Mouse (Mus musculus): ENCODE results near the gene Afmid. TPM values are rescaled to one million over a fixed set of nuclear protein-coding genes. Genes with fewer than 3 reads are reported as not detected.
A peak's percentile ranks its signal among the peaks of the same experiment; 100 is the strongest.

Afmid gene
- 2.3 and 3.0 TPM in 2 replicates for polyA plus RNA-seq (2014; fragmentation: Nextera tagmentation; extraction: Ambion mirVana)

DNA sequence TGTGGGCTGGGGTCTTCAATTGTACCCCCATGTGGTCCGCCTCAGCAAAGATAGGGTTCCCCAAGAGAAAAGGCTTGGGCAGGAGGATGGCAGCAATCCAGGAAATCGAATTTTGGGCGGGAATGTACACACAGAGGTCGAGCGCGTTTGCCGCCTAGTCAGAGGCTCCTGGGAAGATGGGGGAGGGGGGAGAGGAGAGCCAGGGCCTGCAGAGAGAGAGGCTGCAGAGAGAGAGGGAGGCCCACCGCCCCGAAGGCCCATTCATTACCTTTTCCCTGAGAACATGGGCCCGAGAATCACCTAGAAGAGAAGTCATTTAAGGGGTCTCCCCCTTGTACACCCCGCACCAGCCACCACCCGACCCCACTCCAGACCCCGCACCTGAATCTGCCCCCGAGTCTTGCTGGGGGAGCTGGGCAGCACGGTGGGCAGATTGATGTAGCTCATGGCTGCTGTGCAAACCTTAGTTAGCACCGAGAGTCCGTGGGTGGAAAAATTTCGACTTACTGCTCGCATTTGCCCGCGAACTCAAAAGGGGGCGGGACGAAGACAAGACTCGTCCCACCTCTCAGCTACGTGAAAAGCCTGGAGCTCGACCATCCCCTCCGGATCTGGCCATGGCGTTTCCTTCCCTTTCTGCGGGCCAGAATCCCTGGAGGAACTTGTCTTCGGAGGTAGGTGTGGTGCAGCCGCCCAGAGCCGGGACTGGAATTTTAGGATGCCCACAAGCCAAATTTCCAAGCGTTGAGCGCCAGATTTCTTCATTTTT, at the start of gene Afmid, which contains the start of gene Tk1:
Gene Afmid, plus strand, starts transcription at position 592 of the 769 bp plus-strand sequence.
Gene Tk1, minus strand, starts transcription at position 760 of the 769 bp plus-strand sequence.
- Histone ChIP-seq H3K36me3 (ENCODE audit: control insufficient read depth, insufficient read depth, low read length) (no peaks in the 10 kb centered on the region), H3K4me3 (ENCODE audit: low read depth, low read length) (peak within 1 kb of the TSS; percentile 65), H3K9me3 (ENCODE audit: control insufficient read depth, low read length) (no peaks in the 10 kb centered on the region), H3K4me2 (ENCODE audit: low read depth) (peak within 1 kb of the TSS; percentile 83), H3K27me3 (ENCODE audit: control insufficient read depth, insufficient read depth, low read length) (no peaks in the 10 kb centered on the region), H3K27ac (ENCODE audit: low read depth, low read length) (peak within 1 kb of the TSS; percentile 86), H3K4me1 (ENCODE audit: control insufficient read depth, insufficient read depth, low read length) (peaks cover 19% of the 10 kb centered on the region), H3K9ac (ENCODE audit: low read length) (peak within 1 kb of the TSS; percentile 82)
- WGBS = under 1% methylated on average over 33 of the region's 34 CpGs
- peak; percentile 85 for DNase-seq (ENCODE audit: low spot score)
- peak; percentile 55; the same call in 1 of the 2 replicates for ATAC-seq (ENCODE audit: insufficient read depth, low FRiP score, low TSS enrichment)

DNA sequence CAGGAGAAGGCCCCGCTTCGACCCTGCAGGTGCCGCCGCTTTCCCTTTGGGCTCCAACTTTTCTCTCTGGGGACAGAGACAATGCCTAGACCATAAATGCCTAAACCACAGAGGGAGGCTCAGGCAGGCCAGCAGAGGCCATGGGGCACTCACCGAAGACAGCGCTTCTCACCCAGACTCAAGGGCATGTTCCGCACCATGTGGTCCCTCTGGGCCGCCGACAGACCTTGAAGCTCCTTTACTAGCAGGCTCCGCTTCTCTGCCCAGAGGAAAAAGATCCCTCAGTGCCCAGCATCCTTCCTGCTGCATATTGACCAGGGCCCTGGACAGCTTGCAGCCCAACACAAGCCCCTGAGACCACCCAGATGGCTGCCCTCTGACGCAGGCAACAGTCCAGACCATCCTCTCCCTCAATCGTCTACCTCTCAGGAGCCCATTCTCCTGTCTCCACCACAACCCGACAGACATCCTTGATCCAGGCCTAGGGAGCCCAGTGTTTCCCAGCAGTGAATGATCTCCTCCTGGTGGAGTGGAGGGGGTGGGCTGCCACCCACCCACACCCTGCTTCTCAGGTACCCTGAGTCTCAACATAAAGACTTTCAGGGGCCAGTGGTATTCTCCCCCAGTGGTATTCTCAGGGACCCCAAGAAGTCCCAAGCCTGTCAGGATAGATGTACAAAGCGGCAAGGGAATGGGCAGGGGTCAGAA, 49.5 kb upstream of the Afmid start:
- WGBS = 83% methylated on average over 14 of the region's 14 CpGs
- H3K9ac ChIP-seq (ENCODE audit: low read length) = no peak overlapping the region
- no peak for DNase-seq (ENCODE audit: low spot score)

DNA sequence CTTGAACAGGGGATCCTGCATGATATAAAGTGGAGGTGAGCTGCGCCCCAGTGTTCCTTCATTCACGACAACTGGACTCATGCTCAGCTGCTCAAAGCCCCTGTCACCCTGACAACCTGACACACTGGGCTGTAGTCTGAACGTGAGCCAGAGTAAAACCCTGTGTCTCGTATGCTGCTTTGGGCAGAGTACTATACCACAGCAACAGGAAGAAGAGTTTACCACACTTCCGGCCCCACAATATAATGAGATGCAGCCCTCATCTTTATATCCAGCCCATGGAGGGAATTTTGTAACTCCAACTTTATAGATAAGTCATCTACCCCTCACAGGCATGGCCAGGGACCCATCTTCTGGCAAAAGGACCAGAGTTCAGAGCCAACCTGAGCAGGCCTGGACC, 48.6 kb upstream of the Afmid start:
- ATAC-seq (ENCODE audit: insufficient read depth, low FRiP score, low TSS enrichment) (no peak), DNase-seq (ENCODE audit: low spot score) (no peak)
- H3K9me3 ChIP-seq (ENCODE audit: control insufficient read depth, low read length) = no peaks in the 10 kb centered on the region
- WGBS = 89% methylated on average over 5 of the region's 5 CpGs
- H3K27ac ChIP-seq (ENCODE audit: low read depth, low read length) = no peak overlapping the region
- H3K4me3 ChIP-seq (ENCODE audit: low read depth, low read length) = no peak overlapping the region
- H3K4me1 ChIP-seq (ENCODE audit: control insufficient read depth, insufficient read depth, low read length) = peaks cover 26% of the 10 kb centered on the region
- no peak overlapping the region for H3K9ac ChIP-seq (ENCODE audit: low read length)
- no peak overlapping the region for H3K4me2 ChIP-seq (ENCODE audit: low read depth)
- H3K27me3 ChIP-seq (ENCODE audit: control insufficient read depth, insufficient read depth, low read length) = peaks cover 10% of the 10 kb centered on the region
- no peaks in the 10 kb centered on the region; the same call in 1 of the 2 replicates for H3K36me3 ChIP-seq (ENCODE audit: control insufficient read depth, insufficient read depth, low read length)

More for the DNA sequence above, 49.5 kb upstream of the Afmid start:
- no peak for ATAC-seq (ENCODE audit: insufficient read depth, low FRiP score, low TSS enrichment)
- Histone ChIP-seq H3K4me3 (ENCODE audit: low read depth, low read length) (no peak overlapping the region), H3K27me3 (ENCODE audit: control insufficient read depth, insufficient read depth, low read length) (0 out of 2 replicates have a peak, but pooled peaks cover 4% of the 10 kb centered on the region), H3K9me3 (ENCODE audit: control insufficient read depth, low read length) (no peaks in the 10 kb centered on the region), H3K4me1 (ENCODE audit: control insufficient read depth, insufficient read depth, low read length) (peaks cover 26% of the 10 kb centered on the region), H3K36me3 (ENCODE audit: control insufficient read depth, insufficient read depth, low read length) (no peaks in the 10 kb centered on the region; the same call in 1 of the 2 replicates), H3K27ac (ENCODE audit: low read depth, low read length) (no peak overlapping the region), H3K4me2 (ENCODE audit: low read depth) (no peak overlapping the region)

DNA sequence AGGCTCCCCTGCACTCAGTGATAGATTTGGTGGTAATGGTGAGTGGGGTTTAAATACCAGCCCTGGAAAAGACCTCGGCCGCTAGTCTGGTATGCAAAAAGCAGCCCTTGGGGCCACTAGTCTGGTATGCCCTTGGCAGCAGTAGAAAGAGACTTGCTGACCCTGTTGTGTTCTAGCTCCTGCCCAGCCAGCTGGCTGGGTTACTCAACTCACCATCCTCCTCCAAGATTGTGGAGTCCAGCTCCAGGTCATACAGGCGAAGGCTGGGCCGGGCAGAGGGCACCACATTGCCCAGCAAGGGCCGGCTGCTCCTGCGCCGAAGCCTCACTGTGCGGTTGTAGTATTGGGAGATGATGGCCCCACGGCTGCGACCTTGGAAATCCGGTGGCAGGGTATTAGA, 47.7 kb upstream of the Afmid start:
- Histone ChIP-seq H3K4me3 (ENCODE audit: low read depth, low read length) (no peak overlapping the region), H3K9me3 (ENCODE audit: control insufficient read depth, low read length) (no peaks in the 10 kb centered on the region), H3K4me1 (ENCODE audit: control insufficient read depth, insufficient read depth, low read length) (peaks cover 26% of the 10 kb centered on the region), H3K4me2 (ENCODE audit: low read depth) (no peak overlapping the region), H3K27ac (ENCODE audit: low read depth, low read length) (no peak overlapping the region), H3K27me3 (ENCODE audit: control insufficient read depth, insufficient read depth, low read length) (peaks cover 11% of the 10 kb centered on the region), H3K36me3 (ENCODE audit: control insufficient read depth, insufficient read depth, low read length) (no peaks in the 10 kb centered on the region; the same call in 1 of the 2 replicates), H3K9ac (ENCODE audit: low read length) (no peak overlapping the region)
- no peak for ATAC-seq (ENCODE audit: insufficient read depth, low FRiP score, low TSS enrichment)
- no peak for DNase-seq (ENCODE audit: low spot score)
- 98% methylated on average over 11 of the region's 11 CpGs for WGBS

DNA sequence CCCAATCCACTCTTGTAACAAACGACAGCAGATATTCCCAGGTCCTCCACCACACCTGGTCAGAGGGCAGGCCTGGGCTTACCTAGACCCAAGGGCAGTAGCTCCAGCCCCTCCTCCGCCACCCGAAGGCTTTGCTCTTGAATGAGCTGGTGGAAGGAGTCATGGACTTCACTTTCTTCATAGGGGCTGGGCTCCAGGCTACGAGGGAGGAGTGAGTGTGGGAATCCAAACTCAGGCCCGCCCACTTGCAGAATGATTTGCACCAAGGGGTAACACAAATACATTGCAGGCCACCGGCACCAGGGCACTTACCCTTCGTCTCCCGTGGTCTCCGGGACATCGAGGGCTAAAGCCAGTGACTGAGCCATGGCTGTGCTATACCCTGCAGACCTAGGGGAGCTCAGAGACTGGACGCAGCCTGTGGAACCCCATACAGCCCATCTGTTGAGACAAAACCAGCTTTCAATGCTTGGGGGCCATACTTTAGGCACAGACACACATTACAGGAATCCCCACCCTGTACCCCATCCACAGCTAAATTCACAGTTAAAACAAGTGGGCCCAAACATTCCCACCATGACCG, 46.8 kb upstream of the Afmid start:
- H3K9me3 ChIP-seq (ENCODE audit: control insufficient read depth, low read length) = no peaks in the 10 kb centered on the region
- H3K9ac ChIP-seq (ENCODE audit: low read length) = peak overlapping the region; percentile 65
- peaks cover 29% of the 10 kb centered on the region for H3K4me1 ChIP-seq (ENCODE audit: control insufficient read depth, insufficient read depth, low read length)
- H3K4me3 ChIP-seq (ENCODE audit: low read depth, low read length) = peak overlapping the region; percentile 34; the same call in 1 of the 2 replicates
- no peak for ATAC-seq (ENCODE audit: insufficient read depth, low FRiP score, low TSS enrichment)
- DNase-seq (ENCODE audit: low spot score) = no peak
- H3K36me3 ChIP-seq (ENCODE audit: control insufficient read depth, insufficient read depth, low read length) = no peaks in the 10 kb centered on the region; the same call in 1 of the 2 replicates
- WGBS = 58% methylated on average over 12 of the region's 12 CpGs
- H3K4me2 ChIP-seq (ENCODE audit: low read depth) = peak overlapping the region; percentile 74
- H3K27me3 ChIP-seq (ENCODE audit: control insufficient read depth, insufficient read depth, low read length) = peaks cover 15% of the 10 kb centered on the region
- H3K27ac ChIP-seq (ENCODE audit: low read depth, low read length) = peak overlapping the region; percentile 83

DNA sequence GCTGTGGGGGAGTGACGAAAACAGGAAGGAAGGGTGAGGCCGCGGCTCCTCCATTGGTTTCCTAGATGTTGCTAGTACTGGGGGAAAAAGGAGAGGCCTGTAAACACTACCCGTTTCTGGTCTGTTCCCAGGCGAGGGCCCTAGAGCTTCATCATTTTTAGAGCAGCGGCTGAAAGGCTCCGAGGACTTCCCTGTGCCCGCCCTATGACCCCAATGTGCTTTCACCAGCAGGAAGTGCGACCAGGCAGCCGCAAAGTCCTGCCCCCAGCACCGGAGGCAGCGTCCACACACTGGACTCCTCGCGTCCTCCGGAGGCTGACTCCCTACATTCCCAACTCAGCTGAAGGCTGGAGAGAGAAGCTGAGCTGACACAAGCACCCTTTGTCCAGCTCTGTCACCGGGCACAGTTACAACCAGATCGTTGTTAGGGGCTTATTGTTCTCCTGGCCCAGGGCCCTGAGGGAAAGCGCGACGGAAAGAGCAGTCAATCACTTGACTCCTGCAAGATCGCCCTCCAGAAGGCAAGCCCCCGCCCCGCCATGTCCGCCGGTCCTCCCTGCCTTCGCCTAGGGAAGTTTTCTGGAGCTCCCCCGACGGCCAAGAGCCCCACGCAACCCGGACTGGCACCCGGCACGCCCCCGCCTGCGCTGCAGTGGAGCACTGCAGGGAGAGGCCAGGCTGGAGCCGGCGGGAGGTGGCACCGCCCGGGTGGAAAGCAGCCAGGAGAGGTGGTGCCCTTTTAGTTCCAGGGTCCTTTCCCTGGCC, 46.1 kb upstream of the Afmid start:
- Histone ChIP-seq H3K27ac (ENCODE audit: low read depth, low read length) (peak overlapping the region; percentile 83), H3K27me3 (ENCODE audit: control insufficient read depth, insufficient read depth, low read length) (peaks cover 15% of the 10 kb centered on the region), H3K36me3 (ENCODE audit: control insufficient read depth, insufficient read depth, low read length) (no peaks in the 10 kb centered on the region; the same call in 1 of the 2 replicates), H3K9ac (ENCODE audit: low read length) (peak overlapping the region; percentile 65), H3K4me1 (ENCODE audit: control insufficient read depth, insufficient read depth, low read length) (peaks cover 29% of the 10 kb centered on the region), H3K9me3 (ENCODE audit: control insufficient read depth, low read length) (no peaks in the 10 kb centered on the region), H3K4me2 (ENCODE audit: low read depth) (peak overlapping the region; percentile 74), H3K4me3 (ENCODE audit: low read depth, low read length) (peak overlapping the region; percentile 34)
- DNase-seq (ENCODE audit: low spot score) (peak; percentile 78), ATAC-seq (ENCODE audit: insufficient read depth, low FRiP score, low TSS enrichment) (peak; percentile 56)
- WGBS = 2% methylated on average over 38 of the region's 38 CpGs

DNA sequence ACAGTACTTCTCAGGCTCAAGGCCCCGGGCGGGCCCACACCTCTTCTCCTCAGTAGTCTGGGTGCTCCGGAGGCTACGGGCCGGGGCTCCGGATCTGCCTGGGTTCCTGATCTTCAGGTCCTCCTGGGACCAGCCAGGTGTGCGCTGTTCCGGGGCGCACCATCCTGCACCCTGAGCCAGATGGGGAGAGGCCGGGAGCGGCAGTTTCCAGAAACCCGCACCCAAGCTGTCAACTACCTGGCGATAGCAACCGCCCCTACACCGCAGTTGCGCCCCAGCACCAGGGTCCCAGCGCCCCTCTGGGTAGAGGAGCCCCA, 45.6 kb upstream of the Afmid start:
- DNase-seq (ENCODE audit: low spot score) (no peak), ATAC-seq (ENCODE audit: insufficient read depth, low FRiP score, low TSS enrichment) (peak; percentile 45; the same call in 1 of the 2 replicates)
- Histone ChIP-seq H3K4me1 (ENCODE audit: control insufficient read depth, insufficient read depth, low read length) (peaks cover 29% of the 10 kb centered on the region), H3K9ac (ENCODE audit: low read length) (peak overlapping the region; percentile 65), H3K4me3 (ENCODE audit: low read depth, low read length) (peak overlapping the region; percentile 34), H3K36me3 (ENCODE audit: control insufficient read depth, insufficient read depth, low read length) (no peaks in the 10 kb centered on the region), H3K27me3 (ENCODE audit: control insufficient read depth, insufficient read depth, low read length) (peaks cover 15% of the 10 kb centered on the region), H3K27ac (ENCODE audit: low read depth, low read length) (peak overlapping the region; percentile 83), H3K9me3 (ENCODE audit: control insufficient read depth, low read length) (no peaks in the 10 kb centered on the region), H3K4me2 (ENCODE audit: low read depth) (peak overlapping the region; percentile 74)
- whole genome bisulfite sequencing = 2% methylated on average over 17 of the region's 17 CpGs

DNA sequence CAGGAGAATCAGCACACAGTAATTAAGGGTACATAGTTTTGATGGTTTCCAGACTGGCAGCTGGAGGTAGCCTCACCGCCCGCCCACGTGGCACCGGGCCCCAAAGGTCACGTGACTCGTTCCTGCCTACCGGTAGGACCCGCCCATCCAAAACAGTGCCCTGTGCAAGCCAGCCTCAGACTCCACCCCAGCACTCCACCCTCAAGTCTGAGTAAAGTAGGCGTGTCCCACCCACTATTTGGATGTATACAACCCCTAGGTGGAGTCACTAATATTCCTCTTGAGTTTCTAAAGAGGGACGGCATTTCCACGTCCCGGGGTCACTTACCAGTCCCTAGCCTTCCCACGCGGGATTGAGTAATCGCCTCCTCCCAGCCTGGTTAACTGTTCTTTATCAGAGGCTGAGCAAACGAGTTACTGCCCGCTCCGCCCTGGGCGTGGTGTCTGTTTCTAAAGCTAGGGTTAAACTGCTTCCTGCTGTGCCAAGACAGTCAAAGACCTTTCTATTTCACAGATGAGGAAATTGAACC, 45.1 kb upstream of the Afmid start:
- ATAC-seq (ENCODE audit: insufficient read depth, low FRiP score, low TSS enrichment) (peak; percentile 30; the same call in 1 of the 2 replicates), DNase-seq (ENCODE audit: low spot score) (peak; percentile 71)
- peak overlapping the region; percentile 34 for H3K4me3 ChIP-seq (ENCODE audit: low read depth, low read length)
- peak overlapping the region; percentile 74 for H3K4me2 ChIP-seq (ENCODE audit: low read depth)
- H3K27ac ChIP-seq (ENCODE audit: low read depth, low read length) = peak overlapping the region; percentile 83
- no peaks in the 10 kb centered on the region for H3K9me3 ChIP-seq (ENCODE audit: control insufficient read depth, low read length)
- no peaks in the 10 kb centered on the region for H3K36me3 ChIP-seq (ENCODE audit: control insufficient read depth, insufficient read depth, low read length)
- peak overlapping the region; percentile 65 for H3K9ac ChIP-seq (ENCODE audit: low read length)
- WGBS = 1% methylated on average over 19 of the region's 19 CpGs
- peaks cover 15% of the 10 kb centered on the region for H3K27me3 ChIP-seq (ENCODE audit: control insufficient read depth, insufficient read depth, low read length)
- H3K4me1 ChIP-seq (ENCODE audit: control insufficient read depth, insufficient read depth, low read length) = peaks cover 29% of the 10 kb centered on the region

All from neural tube, embryonic 11.5 days (tissue).